Mouse (Mus musculus) thymus, postnatal 0 days (tissue): ENCODE data around the gene S100pbp. TPM values are rescaled to one million over a fixed set of nuclear protein-coding genes. Genes with fewer than 3 reads are reported as not detected.

Source experiments
- DNase-seq: peaks from one replicate; pipeline ENCODE4 v3.0.0-alpha.2; 2015; ENCODE audit warnings: low spot score
- polyA plus RNA-seq: library from polyadenylated mRNA; unstranded; fragments of >200 nt; fragmentation: Nextera tagmentation; extraction: Ambion mirVana; gene quantifications from 2 replicates; pipeline ENCODE4 v1.2.1, GENCODE M21; 2015

Gene S100pbp
- polyA plus RNA-seq, 1 experiment from 2014 or later: 17.0 TPM

DNA sequence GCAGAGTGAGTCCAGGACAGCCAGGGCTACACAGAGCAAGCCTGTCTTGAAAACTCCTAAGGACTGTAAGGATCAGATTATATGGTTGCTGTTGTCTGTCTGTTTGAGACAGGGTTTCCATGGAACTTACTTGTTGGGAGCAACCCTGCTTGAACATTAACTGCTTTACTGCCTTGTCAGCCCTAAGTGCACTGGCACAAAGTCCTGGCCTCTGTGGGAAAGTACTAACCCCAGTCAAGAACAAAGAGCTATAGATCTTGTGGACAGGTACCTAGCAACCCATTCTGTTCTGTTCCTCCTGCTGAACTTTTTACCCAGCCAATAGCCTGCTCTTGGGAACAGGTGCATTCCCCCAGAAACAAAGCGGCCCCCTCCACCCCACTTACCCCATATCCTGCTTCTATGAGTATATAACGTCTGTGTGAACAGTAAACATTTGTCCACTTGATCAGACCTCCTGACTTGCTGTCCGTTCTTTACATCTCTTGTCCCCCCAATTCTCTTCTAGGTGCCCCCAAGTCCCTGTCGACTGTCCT, 38.2 kb downstream of the S100pbp start:
- DNase-seq: no peak

GRCm38 (mm10) chr4:129149321-129149720, 40.2 kb downstream of the S100pbp start:
- no peak for DNase-seq

GRCm38 (mm10) chr4:129147552-129148103, 41.9 kb downstream of the S100pbp start:
- no peak for DNase-seq

DNA sequence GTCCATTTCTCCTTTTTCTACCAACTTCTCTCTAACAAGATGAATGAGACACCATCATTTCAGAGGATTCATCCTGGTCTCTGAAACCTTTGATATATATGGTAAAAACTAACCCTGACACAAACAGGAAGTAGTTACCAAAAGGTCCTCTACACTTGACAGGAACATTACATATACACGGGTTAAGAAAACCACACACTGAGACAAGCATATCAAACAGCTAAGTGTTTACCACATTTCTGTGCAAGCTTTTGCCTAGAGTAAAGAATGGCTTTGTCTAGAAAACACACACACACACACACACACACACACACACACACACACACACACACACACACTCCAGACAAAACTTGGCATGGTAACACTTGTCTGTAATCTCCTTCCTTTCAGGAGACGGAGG, 43.1 kb downstream of the S100pbp start:
- DNase-seq: peak; percentile 12

- no peak for DNase-seq
Measured at GRCm38 (mm10) chr4:129145943-129146342, 43.6 kb downstream of the S100pbp start.

DNA sequence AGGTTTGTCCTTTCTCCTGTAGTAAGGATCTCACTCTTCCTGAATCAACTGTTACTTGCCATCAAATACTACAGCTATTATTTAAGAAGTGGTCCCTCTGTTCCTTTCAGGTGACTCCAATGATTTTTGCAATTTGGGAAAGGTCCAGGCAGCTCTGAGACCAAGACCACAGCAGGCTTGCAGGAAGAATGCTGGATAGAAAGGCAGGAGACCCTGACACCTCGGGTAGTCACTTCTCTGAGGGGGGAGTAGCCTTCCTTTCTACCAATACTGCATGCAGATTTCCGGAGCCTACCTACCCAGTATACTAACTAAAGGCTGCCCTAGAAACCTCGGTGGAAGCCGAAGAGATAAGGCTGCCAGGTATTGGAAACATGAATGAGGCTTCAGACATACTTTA, 44.1 kb downstream of the S100pbp start:
- DNase-seq: no peak

- DNase-seq: no peak
Measured at GRCm38 (mm10) chr4:129144401-129145367, 44.8 kb downstream of the S100pbp start.

DNA sequence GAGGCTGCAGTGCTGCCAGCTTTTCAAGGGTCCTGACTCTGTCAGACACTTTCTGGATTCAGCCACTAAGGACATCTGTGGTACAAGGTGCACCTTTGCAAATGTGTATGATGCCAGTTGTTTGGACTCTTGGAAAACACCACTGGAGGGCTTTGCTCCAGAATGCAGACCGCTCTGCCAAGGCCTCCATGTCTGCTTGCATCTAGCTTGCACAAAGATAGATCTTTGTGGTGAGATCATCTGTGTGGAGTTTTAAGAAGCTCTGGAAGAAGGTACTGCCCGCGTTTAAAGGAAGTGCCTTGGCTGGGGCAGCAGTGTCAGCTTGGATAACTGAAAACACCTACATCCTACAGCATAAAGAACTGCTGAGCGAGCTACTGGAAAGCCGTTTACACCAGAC, 46.0 kb downstream of the S100pbp start:
- peak; percentile 9 for DNase-seq

- DNase-seq: no peak
Measured at GRCm38 (mm10) chr4:129142439-129143045, 47.0 kb downstream of the S100pbp start.

DNA sequence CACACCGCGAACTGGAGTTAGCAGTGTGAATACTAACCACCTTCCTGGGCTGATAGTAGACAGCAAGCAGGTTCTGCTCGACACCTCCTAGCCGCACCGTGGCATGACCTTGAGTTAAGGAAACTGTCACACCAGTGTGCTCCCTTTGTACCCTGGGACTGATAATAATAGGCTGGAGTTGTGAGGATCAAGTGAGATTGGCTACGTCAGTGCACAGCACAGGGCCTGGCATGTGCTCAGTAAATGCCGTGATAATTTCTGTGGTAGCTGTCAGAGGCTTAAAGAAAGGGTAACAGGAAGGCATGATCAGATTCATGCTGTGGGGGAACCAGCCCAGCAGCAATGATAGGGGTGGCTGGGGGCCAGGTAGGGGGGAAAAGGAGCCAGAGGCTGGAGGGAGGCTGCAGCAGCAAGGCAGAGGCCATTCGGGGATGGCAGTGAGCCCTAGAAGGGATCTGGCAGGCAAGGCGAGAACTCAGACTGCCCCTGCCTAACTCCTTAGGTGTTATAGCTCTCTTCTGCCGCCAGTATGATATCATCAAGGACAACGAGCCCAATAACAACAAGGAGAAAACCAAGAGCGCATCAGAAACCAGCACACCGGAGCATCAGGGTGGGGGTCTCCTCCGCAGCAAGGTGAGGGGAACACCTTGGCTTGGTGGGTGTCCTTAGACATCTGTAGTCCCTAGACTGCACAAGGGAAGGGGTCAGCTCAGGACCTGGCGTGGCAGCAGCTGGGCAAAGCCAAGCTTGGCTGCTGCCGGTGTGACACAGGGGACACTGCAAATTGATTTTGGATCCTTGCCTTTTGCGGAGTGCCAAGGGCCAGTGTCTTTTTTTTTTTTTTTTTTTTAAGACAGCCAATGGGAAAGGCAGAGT, 47.7 kb downstream of the S100pbp start:
- no peak for DNase-seq

GRCm38 (mm10) chr4:129140808-129141207, 48.7 kb downstream of the S100pbp start:
- no peak for DNase-seq

GRCm38 (mm10) chr4:129139642-129140041, 49.9 kb downstream of the S100pbp start:
- no peak for DNase-seq

GRCm38 (mm10) chr4:129137392-129138321, 51.9 kb downstream of the S100pbp start:
- DNase-seq: no peak

DNA sequence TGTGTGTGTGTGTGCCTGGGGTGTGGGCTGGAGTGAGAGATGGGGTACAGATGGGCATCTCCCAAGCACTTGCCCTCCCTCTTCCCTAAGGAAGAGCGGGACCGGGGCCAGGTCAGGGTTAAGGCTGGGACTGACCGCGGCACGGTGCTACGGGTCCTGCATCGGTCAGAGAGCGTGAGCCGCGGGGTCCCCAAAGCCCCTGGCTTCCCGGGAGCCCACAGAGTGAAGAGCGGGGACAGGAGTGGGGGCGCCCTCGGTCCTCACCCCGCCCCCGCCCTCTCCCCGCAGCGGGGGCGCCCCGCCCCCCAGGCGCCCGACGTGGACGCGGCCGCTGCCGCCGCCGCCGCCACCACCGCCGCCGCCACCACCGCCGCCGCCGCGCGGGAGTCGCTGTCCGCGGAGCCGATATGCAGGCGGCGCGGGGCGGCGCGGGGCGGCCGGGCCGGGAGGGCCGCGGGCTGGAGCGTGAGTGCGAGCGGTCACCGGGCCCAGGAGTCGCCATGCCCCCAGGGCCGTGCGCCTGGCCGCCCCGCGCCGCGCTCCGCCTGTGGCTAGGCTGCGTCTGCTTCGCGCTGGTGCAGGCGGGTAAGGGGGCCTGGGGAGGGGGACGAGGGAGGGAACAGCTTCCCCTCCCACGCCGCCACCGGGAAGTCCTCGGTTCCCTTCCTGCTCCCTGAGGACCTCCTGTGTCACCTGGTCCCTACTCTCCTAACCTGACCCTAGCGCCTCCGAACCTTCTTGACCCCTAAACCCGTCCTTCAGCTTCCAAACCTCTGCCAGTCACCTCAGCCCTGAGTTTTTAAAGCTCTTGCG, 52.7 kb downstream of the S100pbp start, which contains the start of gene Fndc5:
TSS of gene Fndc5 (plus strand) at position 421 of the 813 bp plus-strand sequence.
- no peak for DNase-seq

- DNase-seq: no peak
Measured at GRCm38 (mm10) chr4:129136189-129136578, 53.3 kb downstream of the S100pbp start.

GRCm38 (mm10) chr4:129135637-129136036, 53.9 kb downstream of the S100pbp start:
- no peak for DNase-seq

DNA sequence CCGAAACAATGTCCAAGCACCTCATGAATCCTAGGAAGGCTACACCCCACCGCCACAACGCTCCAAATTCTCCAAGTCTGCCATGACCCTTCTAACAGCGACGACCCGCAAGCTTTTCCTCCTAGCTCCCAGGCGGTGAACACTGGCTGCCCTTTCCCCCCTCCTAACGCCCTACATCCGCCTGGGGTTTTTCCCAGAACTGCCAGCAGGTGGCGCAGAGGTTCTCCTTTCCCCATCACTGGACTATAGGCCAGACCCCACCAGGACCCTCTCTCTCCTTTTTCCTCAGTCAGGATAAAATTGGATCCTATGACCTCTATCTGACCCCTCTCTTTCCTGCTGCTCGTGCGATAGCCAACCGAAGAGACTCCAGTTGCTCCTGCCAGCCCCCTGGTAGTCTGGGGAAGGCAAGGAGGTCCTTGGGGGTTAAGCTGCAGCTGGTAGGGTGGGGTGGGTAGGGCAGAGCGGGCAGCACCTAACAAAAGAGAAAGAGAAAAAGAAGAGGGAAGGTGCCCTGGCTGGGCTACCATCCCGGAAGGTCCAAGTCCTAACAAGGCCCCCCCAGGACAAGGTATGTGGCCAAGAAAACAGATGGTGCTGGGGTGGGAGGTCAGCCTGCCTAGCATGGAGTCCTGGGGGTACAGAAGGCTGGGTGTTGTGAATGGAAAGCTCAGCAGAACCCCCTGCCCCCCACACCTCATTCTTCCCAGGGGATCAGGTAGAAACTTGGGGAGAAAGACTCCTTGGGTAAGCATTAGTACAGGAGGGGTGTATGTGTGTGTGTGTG, 54.5 kb downstream of the S100pbp start:
- peak; percentile 63 for DNase-seq

DNA sequence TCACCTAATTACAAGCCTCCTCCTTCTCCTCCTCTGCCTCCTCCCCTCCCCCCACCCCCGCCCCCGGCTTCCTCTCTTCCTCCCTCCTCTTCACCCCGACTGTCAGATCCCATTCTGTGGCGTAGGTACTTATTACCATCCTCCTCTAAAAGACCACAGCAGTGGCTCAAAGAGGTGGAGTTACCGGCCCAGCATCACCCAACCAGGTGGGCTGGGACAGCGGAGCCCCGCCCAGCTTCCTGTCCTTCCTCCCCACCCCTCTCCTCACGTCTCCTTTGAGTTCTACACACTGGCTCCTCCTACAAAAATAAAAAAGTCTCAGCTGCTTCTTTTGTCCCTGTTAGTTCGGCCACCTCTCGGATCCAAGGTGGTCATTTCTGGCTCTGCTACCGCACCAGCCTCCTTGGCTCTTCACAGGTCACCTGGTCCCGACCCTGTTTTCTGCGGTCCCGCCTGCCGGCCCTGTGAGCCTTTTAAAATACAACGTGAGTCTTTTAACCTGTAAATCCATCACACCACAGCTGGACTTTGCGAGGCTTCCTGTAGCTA, 58.7 kb downstream of the S100pbp start:
- DNase-seq: peak; percentile 72
